Mouse (Mus musculus): ENCODE results near the gene Clic1.
A peak's percentile ranks its signal among the peaks of the same experiment; 100 is the strongest.

Gene Clic1

DNA sequence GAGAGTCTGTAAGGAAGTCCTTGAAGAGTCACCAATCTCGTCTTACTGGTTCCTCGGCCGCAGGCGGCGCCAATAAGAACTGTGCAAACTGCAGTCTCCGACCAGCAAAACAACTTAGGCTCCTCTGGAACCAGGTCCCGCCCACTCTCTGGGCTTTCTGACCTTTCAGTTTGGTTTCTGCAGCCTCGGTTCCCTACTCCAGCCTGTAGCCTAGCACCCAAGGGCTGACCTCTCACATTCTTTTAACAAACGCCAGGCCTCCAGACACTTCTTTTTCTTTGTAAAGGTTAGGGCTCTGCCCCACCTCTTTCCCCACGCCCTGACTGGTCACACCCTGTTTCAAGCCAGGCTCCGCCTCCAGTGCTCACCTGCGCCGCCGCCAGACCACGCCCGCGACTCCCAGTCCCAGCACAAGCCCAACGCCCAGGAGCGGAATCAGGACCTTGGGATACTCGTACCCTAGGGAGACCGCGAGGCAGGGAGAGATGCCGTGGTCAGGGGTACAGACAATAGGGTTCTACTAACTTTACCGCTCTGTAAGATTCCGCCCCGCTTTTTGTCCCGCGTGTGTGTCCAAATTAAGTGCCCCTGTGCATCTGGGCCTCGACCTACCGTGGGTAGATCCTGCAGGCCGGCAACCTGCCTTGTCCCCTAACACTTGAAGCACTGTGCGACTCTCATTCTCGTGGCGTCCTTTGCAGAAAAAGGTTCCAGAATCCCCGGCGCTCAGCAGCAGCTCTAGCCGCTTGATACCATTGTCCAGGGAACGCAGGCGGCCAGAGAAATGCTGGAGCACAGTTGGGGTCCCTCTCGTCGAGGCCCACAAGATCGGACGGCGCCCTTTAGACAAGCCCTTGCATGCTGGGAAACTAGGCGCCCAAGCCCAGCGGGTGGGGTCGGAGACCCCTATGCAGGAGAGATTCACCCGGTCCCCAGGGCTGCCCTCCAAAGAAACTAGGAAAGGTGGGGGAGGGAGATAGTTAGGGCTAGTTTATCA, 15.5 kb downstream of the Clic1 start, which contains the start of gene Ly6g6c:
Gene Ly6g6c, plus strand, starts transcription at position 438 of the 997 bp plus-strand sequence.
- peak; percentile 71 to 83 for DNase-seq

DNA sequence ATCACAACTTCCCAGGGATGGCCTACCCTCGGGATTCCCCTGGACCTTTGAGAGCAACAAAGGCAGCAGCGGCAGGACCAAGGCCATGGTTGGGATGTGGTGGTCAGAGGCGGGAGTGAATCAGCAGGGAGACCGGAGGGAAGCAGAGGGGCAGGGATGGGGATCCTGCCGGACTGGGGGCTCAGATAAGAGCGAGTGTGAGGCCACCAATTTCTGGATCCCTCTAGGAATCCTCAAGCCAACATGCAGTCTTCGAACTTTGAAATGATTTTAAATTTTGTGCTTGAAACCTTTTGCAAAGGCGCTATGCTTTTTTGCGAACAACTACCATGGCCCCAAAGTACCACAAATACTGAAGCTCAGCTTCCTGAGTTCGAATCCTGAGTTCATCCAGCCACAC, 16.3 kb downstream of the Clic1 start, which contains the start of gene Mpig6b:
Gene Mpig6b, minus strand, starts transcription at position 101 of the 400 bp plus-strand sequence.
- peak in 1 of 2 experiments; percentile 21 for DNase-seq

DNA sequence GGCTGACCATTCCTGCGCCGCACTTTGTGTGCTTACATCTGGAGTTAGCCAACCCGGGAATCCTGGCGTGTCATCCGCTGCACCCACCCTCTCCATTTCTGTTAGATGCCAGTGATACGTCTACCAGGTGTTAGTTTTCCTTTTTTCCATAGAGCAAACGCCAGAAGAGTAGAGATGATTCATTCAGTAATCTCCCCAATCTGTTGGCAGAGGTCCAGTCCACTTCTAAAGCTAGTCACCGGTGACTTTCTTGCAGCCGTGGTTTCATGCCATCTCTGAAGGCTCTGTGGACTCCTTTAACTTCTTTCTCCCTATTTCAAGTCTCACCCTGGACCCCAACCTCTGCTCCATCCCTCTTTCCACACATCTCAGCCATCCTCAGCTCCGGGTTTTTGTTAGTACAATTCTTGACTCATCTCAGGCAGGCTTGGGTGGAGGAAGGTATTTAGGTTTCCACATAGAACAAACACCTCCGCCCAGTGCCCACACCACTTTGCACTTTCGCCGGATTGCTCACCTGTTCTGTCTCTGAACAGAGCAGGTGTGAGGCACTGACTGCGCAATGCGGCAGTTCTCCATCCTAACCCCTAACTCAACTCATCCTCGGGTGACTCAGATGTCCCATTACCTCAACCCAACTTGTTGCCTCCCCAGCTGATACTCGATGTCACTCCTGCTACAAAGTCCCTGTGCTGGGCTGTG, 18.6 kb downstream of the Clic1 start:
- peak; percentile 36 to 56 for DNase-seq

DNA sequence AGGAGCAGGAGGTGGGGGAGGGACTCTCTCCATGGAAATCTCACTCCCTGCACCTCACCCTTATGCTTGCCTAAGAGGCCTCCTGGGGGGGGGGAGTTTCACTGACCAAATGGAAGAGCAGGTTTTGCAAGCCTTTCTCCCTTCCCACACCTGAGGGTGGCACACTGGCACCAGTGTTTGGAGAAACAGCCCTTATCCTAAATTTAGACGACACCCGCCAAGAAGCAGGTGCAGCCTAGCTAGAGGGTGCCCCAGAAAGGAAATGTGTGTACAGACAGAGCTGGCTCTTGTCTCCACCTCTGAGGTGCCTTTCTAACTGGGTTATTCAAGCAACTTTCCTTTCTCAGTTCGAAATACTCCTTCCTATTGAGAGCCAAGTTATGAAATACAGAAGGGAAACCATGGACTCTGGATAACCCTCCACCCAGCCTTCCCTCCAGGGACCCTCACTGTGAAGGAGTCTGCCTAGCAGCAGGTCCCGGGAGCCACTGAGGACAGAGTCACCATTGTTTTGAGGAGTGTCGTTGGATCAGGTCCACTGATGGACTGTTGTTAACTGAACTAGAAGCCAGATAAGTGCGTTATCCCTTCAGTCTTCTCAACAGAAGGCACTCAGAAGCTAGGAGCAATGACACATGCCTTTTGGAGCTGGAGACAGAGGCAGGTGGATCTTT, 20.9 kb downstream of the Clic1 start:
- DNase-seq: peak; percentile 85 to 91

DNA sequence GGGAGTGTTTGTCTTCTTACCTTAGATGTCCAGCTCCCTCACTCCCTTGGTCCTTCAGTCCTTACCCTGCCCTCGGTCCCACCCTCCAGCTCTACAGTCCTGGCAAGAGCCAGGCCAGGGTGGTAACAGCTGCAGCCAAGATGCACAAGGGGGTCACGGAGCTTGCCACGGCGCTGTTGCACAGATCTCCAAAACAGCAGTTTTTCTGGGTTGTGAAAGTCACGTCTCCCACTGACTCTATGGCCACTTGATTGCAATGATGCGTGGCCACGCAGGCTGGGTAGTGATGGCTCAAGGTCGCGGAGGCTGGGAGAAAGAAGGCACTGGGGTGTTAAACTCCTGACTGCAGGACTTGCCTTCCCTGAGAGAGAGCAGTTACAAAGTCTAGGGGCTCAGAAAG, 21.7 kb downstream of the Clic1 start:
- peak; percentile 49 to 52 for DNase-seq

DNA sequence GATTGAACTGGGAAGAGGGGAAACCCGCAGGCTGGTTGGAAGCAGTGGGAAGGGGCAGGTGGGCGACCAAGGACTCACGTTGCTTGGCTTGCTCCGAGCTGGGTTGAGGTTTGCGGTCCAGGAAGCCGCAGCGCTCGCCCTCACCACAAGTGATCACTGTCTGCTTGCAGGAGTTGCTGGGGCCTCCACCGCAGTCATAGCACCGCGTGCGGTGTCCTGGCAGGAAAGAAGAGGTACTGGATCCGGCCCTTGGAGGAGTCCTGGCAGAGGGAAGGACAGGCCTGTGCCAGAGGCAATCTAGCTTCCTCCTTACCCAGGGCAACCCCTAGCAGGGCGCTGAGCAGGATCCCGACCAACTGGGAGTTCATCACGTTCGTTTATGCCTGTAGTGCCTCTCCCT, 24.3 kb downstream of the Clic1 start:
- DNase-seq: peak; percentile 86 to 91

DNA sequence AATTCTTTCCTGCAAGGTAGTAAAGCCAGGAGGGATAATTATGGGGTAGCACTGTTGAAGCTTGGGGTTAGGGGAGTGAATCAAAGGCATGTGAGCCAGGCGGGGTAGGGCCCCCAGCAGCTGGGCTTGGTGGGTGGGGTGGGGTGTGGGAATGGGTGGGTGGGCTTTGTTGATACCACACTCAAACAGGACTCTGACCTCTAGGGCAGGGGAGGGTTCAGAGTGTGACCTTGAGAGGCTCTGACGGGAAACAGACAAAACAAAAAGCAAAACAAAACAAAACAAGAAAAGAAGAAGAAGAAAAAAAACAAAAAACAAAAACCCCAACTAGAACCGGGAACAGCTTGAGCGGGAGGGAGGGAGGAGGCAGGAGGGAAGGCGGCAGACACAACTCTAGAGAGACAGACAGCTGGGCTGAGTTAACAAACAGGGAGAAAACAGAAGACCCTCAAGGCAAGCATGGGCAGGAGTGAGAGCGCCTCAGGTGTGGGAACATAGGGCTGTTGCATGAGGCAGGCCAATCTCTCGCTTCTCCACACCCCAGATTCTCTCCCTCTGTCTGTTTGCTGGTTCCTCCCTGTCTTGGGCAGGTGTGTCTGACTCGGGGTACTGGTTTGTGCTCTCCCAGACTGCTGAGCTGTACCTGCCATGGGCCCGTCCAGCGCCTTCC, 26.9 kb downstream of the Clic1 start, which contains the start of gene Ly6g6e:
Gene Ly6g6e, plus strand, starts transcription at position 396 of the 670 bp plus-strand sequence.
- peak in 1 of 2 experiments; percentile 27 for DNase-seq

DNA sequence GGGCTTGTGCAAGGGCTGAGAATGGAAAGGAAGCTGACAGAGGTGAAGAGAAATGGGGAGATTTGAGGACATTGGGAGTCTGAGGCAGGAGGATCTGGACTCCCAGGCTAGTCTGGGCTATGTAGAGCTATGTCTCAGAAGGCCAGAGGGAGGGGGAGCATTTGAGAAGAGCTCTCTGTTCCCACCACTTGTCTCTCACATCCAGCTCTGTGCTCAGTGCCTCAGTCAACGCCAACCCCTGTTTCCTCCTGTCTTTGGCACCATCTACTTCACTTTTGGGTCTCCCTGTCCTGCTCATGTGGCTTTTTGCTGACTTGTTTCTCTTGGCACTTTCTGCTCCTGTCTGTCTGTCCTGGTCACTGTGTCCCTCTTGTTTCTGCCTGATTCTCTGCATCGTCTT, 27.5 kb downstream of the Clic1 start:
- DNase-seq: peak in 1 of 2 experiments; percentile 30

DNA sequence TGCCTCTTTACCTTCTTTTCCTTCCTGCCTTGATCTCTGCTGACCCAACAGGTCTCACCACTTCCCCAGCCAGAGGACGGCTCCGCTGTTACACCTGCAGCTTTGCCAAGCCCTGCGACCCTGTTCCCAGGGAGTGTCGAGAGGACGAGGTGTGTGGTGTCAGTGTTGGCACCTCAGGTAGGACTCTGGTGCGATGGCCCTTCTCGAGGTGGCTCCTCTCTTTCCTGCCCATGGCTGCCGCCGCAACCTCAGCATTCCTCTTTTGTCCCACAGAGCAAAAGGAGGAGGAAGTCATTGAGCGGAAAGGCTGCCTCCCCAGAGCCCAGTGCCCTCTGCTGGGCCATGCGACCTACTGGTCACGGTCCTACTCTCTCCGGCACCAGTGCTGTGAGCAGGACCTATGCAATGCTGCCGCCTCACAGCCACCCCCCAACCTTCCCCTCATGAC, 28.0 kb downstream of the Clic1 start, which contains the start of gene Ly6g6d:
Gene Ly6g6d, minus strand, starts transcription at position 280 of the 448 bp plus-strand sequence.
- DNase-seq: peak; percentile 66 to 71

DNA sequence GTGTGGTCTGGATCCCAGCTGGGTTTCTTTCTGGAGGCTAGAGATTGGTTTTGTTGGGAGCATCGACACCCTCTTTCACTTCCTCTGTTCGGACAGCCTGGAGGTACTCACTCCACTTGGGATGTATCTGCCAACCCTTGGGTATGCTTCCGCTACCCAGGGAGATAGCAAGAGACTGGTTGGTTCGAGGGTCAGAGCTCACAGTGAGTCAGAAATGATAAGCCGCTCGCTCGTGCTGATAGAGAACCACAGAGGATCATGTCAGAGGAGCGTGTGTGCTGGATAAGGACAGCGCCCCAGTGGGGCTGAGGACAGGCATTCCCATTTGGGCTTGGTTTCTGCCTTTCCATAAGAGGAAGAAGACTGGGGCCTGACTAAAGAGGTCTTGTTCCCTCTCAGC, 30.0 kb downstream of the Clic1 start:
- DNase-seq: peak in 1 of 2 experiments; percentile 40

DNA sequence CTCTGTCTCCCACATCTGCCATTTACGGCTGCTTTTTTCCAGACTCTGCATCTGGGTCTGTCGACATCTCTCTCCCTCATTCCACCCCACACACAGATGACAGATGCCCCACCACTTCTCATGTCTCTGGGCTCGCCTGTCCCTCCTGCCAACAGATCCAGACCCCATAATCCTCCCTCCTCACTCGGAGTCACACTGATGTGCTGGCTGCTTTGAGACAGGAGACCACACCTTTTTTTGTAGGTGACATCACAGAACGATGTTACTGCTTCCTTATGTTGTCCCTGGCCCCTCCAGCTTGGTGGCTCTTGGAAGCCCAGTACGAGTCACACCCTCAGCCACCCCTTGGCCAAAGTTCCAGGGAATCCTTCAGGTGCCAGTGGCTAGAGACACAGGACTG, 30.5 kb downstream of the Clic1 start:
- no peak for DNase-seq

DNA sequence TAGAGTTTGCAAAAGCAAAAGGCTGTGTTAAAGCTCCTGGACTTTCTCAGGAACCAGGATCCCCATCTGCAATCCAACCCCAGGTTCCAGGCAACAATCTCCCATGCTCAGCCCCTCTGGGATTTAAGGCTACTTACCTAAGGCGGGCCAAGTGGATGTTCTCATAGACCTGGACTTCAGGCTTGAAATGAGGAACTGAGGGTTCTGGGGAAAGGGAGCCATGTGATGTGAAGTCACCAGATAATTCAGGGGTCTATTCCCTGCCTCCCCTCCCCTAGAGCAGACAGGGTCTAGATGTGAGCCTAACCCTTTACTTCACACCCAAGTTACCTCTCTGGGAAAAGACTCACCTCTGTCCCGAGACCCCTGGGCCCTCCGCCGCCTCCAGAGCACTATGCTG, 30.9 kb downstream of the Clic1 start:
- no peak for DNase-seq

DNA sequence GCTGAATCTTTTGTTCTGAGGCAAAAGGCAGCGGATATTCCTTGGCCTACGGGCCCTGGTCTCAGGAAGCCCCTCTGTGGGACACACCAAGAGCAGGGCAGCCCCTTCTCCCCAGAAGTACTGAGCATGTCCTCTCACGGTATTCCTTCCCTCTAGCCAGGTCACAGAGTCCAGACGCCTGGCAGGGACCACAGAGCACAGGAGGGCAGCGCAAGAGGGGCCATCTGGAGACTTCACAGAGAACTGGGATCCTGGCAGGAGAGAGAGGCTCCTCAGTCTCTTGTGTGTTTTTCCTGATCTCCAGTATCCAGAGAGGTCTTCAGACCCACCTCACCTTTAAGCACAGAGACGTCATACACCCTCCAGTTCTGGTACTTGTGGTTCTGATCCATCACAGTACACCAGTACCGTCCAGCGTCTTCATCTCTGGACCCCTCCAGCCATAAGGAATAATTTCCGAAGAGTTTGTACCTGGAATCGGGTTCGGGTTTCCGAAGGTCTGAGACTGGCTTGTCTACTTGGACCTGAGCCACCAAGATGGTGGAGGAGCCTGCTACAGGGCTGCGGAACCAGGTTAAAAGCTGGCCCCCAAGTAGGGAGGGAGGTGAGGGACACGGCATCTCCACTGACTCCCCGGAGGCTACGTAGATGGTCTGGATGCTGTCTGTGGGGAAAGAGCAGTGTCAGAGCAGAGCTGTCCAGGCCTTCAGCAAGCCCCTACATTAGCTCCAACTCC, 33.2 kb downstream of the Clic1 start:
- peak; percentile 82 to 83 for DNase-seq

DNA sequence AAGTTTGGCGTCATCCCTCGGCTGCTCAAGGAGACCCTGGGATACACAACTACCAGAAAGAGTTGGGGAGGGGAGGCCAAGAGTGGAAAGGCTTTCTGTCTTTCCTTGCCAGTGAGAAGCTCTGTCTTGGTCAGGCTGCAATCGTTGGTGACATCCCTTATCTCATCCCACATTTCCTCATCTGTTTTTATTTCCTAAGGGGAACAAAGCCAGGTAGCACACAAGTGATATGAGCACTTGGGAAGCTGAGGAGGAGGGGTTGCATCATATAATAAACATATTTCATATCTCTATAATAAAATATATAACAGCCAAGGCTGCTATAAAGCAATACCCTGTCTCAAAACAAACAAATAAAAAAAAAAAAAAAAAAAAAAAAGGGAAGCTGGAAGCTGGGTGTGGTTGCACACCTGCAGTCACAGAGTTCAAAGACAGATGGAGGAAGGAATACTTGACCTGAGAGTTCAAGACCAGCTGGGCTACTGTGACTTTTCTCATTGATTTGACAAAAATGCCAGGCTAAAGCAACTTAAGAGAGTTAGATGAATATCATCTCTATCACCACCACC, 34.2 kb downstream of the Clic1 start:
- DNase-seq: no peak

DNA sequence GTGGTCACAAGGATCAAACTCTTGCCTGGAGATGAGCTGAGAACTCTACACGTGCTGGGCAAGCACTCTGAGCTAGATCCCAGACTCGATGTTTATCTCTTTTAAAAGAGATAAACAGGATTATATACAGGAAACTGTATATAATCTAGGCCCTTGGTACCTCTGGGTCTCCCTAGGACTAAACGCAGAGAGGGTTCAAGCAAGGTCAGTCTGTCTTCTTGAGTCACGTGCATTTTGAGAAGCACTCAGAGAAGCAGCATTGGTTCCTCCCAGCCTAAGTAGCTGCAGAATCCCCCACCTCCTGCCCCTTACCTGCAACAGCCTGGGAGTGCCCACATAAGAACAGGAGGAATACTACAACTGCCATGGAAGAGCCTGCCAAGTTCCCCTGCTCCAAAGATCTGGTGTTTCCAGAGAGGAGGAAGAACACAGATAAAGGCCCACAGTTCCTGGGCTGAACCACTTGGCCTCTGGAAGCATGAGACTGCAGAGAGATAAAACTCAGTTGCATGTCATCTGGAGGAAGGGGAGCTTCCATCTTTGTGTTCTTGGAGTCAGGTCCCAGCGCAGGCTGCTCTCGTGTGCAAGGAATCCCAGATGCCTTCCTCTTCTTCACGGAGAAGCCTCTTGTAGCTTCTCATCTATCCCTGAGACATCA, 35.6 kb downstream of the Clic1 start, which contains the start of gene Ly6g6f:
Gene Ly6g6f, minus strand, starts transcription at position 403 of the 658 bp plus-strand sequence.
- no peak for DNase-seq

DNA sequence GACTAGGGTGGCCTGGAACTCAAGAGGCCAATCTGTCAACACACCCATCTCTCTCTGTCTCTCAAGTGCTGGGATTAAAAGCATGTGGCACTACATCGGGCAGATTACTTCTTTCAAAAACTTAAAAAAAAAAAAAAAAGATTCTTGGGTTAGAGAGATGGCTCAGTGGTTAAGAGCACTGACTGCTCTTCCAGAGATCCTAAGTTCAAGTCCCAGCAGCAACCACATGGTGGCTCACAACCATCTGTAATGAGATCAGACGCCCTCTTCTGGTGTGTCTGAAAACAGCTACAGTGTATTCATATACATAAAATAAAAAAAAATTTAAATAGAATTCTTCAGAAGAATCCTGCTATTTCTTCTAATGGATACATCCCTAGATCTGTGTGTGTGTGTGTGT, 38.4 kb downstream of the Clic1 start:
- DNase-seq: peak in 1 of 2 experiments; percentile 48

DNA sequence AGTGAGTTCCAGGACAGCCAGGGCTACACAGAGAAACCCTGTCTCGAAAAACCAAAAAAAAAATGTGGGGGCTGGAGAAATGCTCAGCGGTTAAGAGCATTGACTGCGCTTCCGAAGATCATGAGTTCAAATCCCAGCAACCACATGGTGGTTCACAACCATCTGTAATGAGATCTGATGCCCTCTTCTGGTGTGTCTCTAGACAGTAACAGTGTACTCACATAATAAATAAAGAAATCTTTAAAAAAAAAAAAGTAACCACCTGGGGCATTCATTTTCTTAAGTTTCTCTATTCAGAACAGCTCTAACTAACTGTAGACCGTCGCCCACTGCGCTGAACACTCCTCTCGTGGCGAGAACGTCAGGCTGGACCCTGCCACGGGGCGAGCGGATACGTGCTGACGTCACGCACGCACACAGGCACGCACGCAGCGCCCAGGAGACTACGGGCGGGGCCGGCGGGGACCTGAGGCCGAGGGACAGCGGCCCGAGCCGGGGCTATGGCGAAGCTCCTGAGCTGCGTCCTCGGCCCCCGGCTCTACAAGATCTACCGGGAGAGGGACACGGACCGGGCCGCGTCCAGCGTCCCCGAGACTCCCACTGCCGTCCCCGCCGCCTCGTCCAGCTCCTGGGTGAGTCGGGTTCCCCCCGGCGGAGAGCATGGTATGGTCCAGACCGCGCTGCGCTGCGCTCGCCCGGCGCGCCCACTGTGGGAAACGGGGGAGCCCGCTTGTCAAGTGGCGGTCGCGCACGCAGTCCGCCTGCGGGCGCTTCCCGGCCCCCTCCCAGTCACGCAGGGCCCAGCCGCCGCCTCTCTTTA, 39.3 kb downstream of the Clic1 start, which contains the start of gene Abhd16a:
Gene Abhd16a, plus strand, starts transcription at position 439 of the 820 bp plus-strand sequence.
- peak; percentile 96 to 97 for DNase-seq

DNA sequence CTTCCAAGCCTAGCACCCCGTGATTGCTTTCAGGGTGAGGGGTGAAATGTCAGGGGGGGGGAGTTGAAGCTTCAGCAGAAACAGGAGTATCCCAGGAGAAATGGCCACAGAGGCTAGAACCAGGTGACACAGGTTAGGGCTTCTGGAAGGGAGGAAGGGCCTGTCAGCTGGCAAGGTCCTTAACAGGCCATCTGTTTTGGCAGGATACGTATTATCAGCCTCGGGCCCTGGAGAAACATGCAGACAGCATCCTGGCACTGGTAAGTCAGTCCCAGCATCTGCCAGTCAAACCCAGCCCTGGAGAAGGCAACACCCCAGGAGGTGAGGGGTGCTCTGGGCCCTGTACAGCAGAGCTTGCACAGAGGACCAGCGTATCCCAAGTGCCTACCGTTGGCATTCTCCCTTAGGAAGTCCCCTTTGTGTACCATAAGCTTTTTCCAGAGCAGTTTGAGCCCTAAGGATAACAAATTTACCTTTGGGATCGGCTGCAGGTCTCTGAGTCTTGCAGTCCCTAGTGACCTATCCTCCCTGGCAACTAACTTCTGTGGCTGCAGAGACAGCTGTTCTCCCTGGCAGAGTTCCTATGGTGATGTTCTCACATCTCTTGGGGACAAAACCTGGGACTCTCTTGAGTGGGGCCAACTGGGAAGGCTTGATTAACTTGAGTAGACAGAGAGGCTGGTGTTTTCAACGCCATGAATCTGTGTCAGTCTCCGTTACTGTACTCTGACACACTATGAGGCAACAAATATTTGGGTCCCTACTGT, 40.6 kb downstream of the Clic1 start:
- peak; percentile 87 for DNase-seq

Data from cerebellum, postnatal 25 days (tissue).